Mouse (Mus musculus) regulatory T cell (primary cell): Measurements from ENCODE around the gene Scfd1.

ENCODE experiments used
- in situ Hi-C: fragments of 300-600 bp; cut with MboI, MseI; formaldehyde crosslinking; loops from one replicate; pipeline ENCODE4 v1.15.1; 2025; ENCODE audit warnings: high pct_unique_total_duplicates

The Scfd1 gene

DNA sequence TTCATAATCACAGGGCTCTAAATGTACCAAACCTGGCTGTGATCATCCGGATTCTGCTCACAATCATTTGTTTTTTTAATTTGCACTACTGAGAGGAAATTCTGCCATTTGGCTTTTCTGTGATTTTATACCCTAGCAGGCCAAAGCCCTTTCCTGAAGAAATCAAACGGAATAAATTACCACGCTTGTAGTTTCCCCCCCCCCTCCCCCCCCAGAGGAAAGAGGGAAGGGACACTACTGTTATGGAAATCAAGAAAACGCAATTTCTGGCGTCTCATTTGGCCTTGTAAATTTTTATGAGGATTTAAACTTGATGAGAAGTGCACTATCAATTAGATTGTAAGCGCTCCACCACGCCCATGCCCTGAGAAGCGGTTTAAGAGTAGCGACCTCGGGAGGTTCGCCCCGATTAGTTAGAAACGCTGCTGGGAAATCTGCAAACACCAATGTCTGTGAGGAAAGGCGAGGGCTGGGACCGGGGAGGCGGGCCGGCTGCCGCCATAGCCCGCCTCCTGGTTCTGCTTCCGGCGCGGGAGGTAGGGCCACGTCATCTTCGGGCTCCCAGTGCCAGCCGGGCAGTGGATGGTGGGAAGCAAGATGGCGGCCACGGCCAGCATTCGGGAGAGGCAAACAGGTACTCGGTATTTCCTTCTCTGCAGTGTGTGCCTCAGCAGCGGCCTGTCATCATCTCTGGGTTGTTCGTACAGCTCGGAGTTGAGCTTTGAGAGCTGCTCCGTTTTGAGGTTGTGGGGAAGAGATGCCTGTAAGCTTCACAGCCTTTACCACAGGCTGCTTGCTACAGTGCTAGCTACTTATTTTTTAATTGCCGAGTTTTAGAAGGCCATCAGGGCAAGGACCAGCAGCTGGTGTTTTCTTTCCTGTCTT is at the start of gene Scfd1:
Scfd1 (plus strand) TSS at position 508 of the 885 bp plus-strand sequence.
- in situ Hi-C loops, result no loop called here

DNA sequence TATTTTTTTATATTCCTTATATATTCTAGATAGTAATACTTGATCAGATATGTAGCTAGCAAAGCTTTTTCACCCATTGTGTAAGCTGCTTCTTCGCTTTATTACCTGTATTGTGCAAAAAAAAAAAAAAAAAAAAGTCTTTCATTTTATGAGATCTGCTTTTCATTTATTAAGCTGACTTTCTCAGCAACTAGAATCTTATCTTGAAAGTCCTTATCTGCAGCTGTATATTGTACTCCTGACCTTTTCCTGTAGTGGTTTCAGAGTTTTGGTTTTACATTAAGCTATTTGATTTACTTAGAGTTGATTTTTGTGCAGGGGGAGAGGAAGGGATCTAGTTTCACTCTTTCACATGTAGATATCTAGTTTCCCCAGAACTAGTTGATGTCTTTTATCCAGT is 40.3 kb upstream of the Scfd1 start:
- in situ Hi-C loops, result no loop called here

DNA sequence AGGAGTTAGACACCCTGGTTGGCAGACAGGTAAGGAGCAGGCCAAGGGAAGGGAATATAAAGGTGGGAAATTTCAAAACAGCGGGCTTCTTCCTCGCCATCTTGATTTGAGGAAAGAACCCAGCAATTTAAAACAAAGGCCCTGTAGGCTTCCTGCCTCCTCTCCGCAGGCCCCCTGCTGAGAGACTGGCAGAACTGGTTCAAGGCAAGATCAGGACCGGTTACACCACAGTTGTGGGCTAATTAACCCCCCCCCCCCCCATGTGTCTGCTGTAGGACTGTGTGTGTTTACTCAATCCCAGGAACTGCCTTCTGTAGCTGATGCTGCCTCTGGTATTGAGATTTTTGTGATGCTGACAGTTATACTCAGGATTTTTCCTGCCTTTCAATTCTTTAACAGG is 31.2 kb upstream of the Scfd1 start:
- in situ Hi-C loops, result no loop called here

DNA sequence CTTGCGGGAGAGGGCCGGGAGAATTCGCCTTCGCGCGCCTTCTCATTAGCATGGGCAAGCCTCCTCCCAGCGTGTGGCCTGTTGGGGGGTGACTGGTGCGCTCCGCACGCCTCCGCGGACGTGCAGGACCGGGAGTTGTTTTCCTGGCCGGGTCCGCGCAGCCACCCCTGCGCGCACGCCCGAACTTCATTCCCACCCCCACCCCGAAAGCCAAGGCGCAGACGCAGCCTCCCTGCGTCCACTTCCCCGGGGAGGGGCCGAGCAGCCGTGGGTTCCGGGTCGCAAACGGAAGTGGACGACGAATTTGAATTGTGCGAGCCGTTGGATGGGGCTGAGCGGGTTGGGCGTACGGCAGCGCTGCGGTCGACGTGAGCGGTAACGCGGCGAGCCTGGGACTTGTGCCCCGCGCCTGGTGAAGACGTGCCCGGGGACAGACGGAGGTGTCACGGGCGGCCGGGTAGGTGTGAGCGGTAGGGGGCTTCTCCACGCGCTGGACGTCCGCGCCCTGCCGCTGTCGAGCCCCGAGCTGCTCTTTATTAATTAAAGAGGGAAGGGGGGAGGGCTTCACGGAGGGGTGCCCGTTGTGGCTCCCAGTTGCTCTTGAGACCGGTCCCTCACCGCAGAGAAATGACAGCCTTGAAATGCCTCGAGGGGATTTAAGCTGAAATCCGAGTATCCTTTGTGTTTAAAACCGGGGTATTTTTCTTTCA is 29.2 kb upstream of the Scfd1 start, which contains the start of gene G2e3:
G2e3 (plus strand) TSS at position 74 of the 710 bp plus-strand sequence.
- in situ Hi-C loops, result no loop called here

- in situ Hi-C loops, result no loop called here
Observed at GRCm38 (mm10) chr12:51348698-51348998, 28.7 kb upstream of the Scfd1 start.

DNA sequence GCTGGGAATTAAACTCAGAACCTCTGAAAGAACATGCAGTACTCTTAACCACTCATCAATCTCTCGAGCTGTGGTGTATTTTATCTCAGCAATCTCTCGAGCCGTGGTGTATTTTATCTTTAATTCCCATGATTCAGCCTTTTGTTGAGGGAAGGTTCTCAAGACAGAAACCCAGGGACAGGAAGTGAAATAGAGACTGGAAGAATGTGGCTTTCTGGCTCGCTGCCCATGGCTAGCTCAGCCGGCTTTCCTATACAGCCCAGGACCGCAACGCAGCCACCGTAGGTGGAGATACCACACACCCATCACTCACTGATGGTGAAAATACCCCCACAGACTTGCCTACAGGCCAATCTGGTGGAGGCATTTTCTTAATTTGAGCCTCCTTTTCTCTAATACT is 22.0 kb upstream of the Scfd1 start:
- in situ Hi-C loops, result no loop called here

- in situ Hi-C loops, result no loop called here
Observed at GRCm38 (mm10) chr12:51361294-51361693, 16.0 kb upstream of the Scfd1 start.

GRCm38 (mm10) chr12:51362898-51363297 is 14.4 kb upstream of the Scfd1 start:
- in situ Hi-C loops, result no loop called here

DNA sequence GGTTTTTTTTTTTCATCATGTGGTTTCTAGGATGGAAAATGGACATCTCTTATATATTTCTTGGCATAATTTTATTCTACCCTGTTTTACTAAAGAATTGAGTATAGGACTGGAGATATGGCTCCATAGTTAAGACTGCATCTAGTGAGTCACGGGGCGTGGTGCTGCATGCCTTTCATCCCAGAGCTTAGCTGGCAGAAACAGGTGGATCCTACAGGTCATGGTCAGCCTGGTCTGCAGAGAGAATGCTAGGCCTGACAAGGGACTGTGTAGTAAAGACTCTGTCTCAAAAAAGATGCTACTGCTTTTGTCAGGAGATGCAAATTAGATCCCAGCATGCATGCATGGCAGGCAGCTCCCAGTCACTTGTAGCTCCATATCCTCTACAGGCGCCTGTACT is 8.8 kb upstream of the Scfd1 start:
- in situ Hi-C loops, result no loop called here

- in situ Hi-C loops, result no loop called here
Observed at GRCm38 (mm10) chr12:51377888-51378190, 529 bp downstream of the Scfd1 start.

- in situ Hi-C loops, result no loop called here
Observed at GRCm38 (mm10) chr12:51399871-51400270, 22.6 kb downstream of the Scfd1 start.

- in situ Hi-C loops, result no loop called here
Observed at GRCm38 (mm10) chr12:51402060-51402698, 24.9 kb downstream of the Scfd1 start.

- in situ Hi-C loops, result no loop called here
Observed at GRCm38 (mm10) chr12:51403987-51404586, 26.8 kb downstream of the Scfd1 start.

DNA sequence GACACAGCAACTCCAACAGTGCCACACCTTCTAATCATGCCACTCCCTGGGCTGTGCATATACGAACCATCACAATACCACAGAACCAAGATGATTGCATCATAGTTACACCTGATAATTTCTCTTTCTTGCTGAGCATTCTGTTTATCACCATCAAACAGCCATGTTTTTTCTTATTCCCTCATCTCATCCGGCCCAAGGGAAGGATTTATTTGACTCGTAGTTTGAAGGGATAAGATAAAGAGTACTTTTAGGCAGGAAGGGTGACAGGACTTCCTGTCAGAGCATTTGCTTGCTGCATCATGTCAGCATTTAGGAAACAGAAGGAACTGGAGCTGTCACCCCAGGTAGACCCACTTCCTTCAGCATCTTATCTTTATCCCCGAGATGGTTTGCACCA is 34.1 kb downstream of the Scfd1 start:
- in situ Hi-C loops, result no loop called here

DNA sequence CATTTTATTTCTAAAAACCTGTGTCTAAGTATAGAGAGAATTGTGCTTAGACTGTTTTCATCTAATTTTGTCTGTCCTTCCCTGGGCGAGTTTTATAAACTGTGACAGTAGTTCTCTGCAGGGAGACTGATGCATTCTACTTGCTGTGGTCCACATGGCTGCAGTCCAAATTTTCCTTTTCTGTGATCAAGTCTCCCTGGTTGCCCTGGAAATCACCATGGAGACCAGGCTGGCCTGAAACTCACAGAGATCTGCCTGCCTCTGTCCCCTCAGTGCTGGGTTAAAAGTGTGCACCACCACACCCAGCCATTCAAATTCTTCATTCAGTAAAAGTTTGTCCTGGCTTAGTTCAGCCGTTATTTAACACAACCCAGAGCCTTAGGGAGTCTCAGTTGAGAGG is 60.2 kb downstream of the Scfd1 start:
- in situ Hi-C loops, result no loop called here

DNA sequence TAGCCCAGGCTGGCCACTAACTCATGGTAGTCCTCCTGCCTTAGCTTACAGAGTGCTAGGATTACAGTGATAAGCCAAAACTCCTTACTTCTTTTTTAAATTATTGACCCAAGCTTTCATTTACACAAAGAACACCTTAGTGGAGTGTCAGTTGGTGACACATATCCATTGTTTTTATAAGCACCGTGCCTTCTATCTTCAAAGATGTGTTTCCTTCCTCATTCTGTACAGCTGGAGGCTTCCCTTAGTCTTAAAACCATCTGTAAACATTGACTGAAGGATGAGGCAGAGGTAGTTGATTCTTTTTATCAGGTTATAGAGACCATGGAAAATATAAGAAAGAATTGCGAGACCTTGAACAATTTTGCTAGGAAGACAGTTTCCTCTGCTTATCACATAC is 61.0 kb downstream of the Scfd1 start:
- in situ Hi-C loops, result no loop called here

DNA sequence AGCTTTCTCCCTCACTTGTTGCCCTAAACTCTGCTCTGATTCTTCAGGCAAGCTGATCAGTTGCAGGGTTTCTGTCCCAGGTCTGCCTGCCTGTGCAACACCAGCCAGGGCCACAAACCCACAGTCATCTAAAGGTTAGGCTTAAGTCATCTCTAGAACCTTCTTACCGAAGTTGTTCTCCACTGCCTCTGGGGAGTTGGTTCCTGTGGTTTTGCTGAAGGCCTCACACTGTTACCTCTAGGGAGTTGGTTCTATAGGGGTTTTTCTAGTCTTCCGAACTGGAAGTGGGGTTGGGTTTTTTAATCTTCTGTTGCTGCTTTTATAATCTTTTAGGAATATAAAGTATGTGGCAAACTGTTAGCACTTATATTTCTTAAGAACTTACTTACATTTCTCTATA is 72.0 kb downstream of the Scfd1 start:
- in situ Hi-C loops, result no loop called here

DNA sequence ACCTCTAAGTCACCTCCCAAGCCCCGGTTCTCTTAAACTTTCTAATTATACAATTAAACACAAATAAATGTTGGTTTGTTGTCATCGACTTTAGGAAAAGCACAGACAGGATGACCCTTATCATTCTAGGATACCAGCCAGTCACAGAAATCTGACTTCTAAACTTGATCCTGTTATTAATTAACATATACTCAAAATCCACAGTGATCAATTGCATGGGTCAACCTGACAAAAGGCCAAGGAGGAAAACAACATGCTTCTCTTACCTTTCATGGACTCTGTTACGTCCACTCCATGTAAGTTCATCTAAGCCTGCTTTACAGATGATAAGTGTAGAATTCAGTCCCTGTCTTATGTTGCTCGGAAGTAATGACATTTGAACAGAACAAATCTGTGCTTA is 93.6 kb downstream of the Scfd1 start:
- in situ Hi-C loops, result no loop called here

DNA sequence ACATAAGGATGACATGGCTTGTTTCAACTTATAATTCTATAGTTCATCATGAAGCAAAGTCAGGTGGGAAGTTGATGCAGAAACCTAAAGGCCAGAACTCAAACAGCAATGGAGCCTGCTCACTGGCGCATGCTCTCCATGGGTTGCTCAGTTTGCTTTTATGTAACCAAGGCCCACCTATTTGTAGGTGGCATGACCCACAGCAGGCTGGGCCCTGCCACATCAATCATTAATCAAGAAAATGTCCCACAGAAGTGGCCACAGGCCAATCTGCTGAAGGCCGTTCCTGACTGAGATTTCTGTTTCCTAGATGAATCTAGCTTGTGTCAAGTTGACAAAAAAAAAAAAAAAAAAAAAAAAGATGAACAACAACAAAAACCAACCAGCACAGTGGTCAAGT is 103.9 kb downstream of the Scfd1 start:
- in situ Hi-C loops, result no loop called here

GRCm38 (mm10) chr12:51492040-51492439 is 114.7 kb downstream of the Scfd1 start:
- in situ Hi-C loops, result no loop called here

DNA sequence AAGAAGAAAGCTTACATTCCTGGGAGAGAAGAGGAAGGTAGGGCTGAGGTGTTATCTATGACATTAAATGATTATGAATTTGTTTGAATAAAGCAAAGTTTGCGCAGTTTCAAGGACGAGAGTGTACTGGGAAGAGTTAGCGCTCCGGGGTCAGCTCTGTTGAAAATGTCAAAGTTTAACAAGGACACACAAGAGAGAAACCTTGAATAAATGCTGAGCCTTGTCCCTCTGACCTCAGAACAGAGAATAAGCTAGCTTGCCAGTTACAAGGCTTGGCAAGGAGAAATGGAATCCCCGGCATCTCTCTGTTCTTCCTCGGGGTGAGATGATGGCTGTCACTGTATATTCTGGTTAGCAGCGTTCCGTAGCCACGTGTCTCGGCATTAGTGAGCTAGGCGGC is 116.2 kb downstream of the Scfd1 start:
- in situ Hi-C loops, result no loop called here

DNA sequence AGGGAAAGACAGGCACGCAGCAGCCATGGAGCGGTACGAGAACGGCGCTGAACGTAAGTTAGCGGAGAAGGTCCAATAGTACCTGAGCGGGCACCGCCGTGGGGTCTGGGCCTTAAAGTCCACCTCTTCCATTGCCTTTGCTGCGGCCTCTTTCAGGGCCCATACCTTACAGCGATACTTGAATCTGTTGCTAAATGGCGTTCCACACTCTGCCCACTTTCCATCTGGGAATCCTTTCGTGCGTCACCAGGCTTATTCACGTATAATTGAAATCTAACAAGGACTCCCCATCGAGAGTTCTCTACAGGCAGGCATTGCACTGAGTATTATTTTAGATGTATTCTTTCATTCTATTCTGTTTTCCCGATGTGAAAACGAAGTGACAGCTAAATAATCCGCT is 117.3 kb downstream of the Scfd1 start:
- in situ Hi-C loops, result no loop called here
